ENCODE assay signal across 9 mouse cellular contexts in genomic region chr16:93766956-93767355, GRCm38 (mm10). TPM values are rescaled to one million over a fixed set of nuclear protein-coding genes. Genes with fewer than 3 reads are reported as not detected.
DNase-seq lines count a peak whose midpoint lies in the region; ATAC-seq and TF ChIP-seq lines count a peak whose summit lies in the region.
"Had no signal": no experiment of that assay in that cellular context is flagged by ENCODE, and none has a peak within 500 bp of the region (broad histone marks: within the 10 kb centered on the region; RNA-seq: fewer than 3 reads in every experiment).

No protein-coding gene starts in this region.

- H3K27me3 ChIP-seq in neural tube, embryonic 15.5 days (replicated peaks), result no peaks in the 10 kb centered on the region
- H3K27me3 ChIP-seq in hindbrain, postnatal 0 days (ENCODE audit: insufficient read depth, low read length), result no peaks in the 10 kb centered on the region
- H3K27me3 ChIP-seq in liver, embryonic 15.5 days, result no peaks in the 10 kb centered on the region

- 59% methylated on average over 4 of the region's 4 CpGs for WGBS in neural tube, embryonic 15.5 days
- 58% methylated on average over 4 of the region's 4 CpGs for WGBS in hindbrain, postnatal 0 days
- WGBS in liver, embryonic 15.5 days (ENCODE audit: insufficient replicate concordance), result 47% methylated on average over 4 of the region's 4 CpGs

- DNase-seq in adrenal gland, adult (ENCODE audit: inconsistent age in 2 of 2, low spot score in 1 of 2), result peak; percentile 49 to 79
- DNase-seq in adrenal gland, postnatal 4 days (ENCODE audit: low spot score in 2 of 2), result no peak
- peak; percentile 28 for DNase-seq in neural tube, embryonic 10.5 days (ENCODE audit: extremely low spot score, low spot score)
- peak; percentile 73 for DNase-seq in cerebellum, adult 9-11 months
- DNase-seq in hindbrain, postnatal 0 days (ENCODE audit: low spot score), result peak; percentile 72
- peak; percentile 29 for DNase-seq in right cerebral cortex, postnatal 4 days

- TF ChIP-seq CTCF in hindbrain, postnatal 0 days (IDR thresholded peaks at IDR 0.05; ENCODE audit: low read depth), result peak; percentile 77

- H3K4me2 ChIP-seq in neural tube, embryonic 15.5 days, result no peak overlapping the region
- no peak overlapping the region for H3K4me2 ChIP-seq in hindbrain, postnatal 0 days (ENCODE audit: low read depth, low read length)
- no peak overlapping the region for H3K4me2 ChIP-seq in liver, embryonic 15.5 days

- H3K4me3 ChIP-seq in neural tube, embryonic 15.5 days (replicated peaks), result no peak overlapping the region
- H3K4me3 ChIP-seq in hindbrain, postnatal 0 days (ENCODE audit: low read length), result no peak overlapping the region
- no peak overlapping the region for H3K4me3 ChIP-seq in liver, embryonic 15.5 days (replicated peaks)

- H3K4me1 ChIP-seq in neural tube, embryonic 15.5 days, result no peaks in the 10 kb centered on the region
- no peaks in the 10 kb centered on the region for H3K4me1 ChIP-seq in hindbrain, postnatal 0 days (ENCODE audit: insufficient read depth, low read length)
- peaks cover 10% of the 10 kb centered on the region for H3K4me1 ChIP-seq in liver, embryonic 15.5 days (replicated peaks)

- peaks cover 93% of the 10 kb centered on the region for H3K36me3 ChIP-seq in neural tube, embryonic 15.5 days
- peaks cover 68% of the 10 kb centered on the region for H3K36me3 ChIP-seq in hindbrain, postnatal 0 days (ENCODE audit: insufficient read depth, low read length)
- peaks cover 87% of the 10 kb centered on the region for H3K36me3 ChIP-seq in liver, embryonic 15.5 days (replicated peaks)

- H3K9ac ChIP-seq in neural tube, embryonic 15.5 days (replicated peaks), result no peak overlapping the region
- no peak overlapping the region for H3K9ac ChIP-seq in hindbrain, postnatal 0 days (replicated peaks; ENCODE audit: low read length)
- H3K9ac ChIP-seq in liver, embryonic 15.5 days, result no peak overlapping the region

- H3K9me3 ChIP-seq in neural tube, embryonic 15.5 days (replicated peaks), result no peaks in the 10 kb centered on the region
- H3K9me3 ChIP-seq in hindbrain, postnatal 0 days (ENCODE audit: low read length), result no peaks in the 10 kb centered on the region
- no peaks in the 10 kb centered on the region for H3K9me3 ChIP-seq in liver, embryonic 15.5 days (replicated peaks)
- H3K9me3 ChIP-seq: megakaryocyte, embryonic 14.5 days had no signal

- H3K27ac ChIP-seq in neural tube, embryonic 15.5 days (replicated peaks), result no peak overlapping the region
- H3K27ac ChIP-seq in hindbrain, postnatal 0 days, result no peak overlapping the region
- H3K27ac ChIP-seq in liver, embryonic 15.5 days (replicated peaks), result no peak overlapping the region

- ATAC-seq in neural tube, embryonic 15.5 days (ENCODE audit: low FRiP score), result no peak
- ATAC-seq in hindbrain, postnatal 0 days, result peak; percentile 64
- 0 out of 2 replicates have a peak, but pooled peaks have one; percentile 35 for ATAC-seq in liver, embryonic 15.5 days (ENCODE audit: insufficient read depth)

RNA-seq across cellular contexts. Expression of gene Dop1b, which starts 55.3 kb away (rescaled TPM):
- total RNA-seq in adrenal gland, postnatal 4 days (2021), result 10 to 100 TPM; 27.6 to 34.0 TPM
- 33.4 and 38.3 TPM in 2 replicates for polyA plus RNA-seq in neural tube, embryonic 15.5 days (2015; fragmentation: Nextera tagmentation; extraction: Ambion mirVana)
- 60.9 and 74.8 TPM in 2 replicates for total RNA-seq in hindbrain, postnatal 0 days (2014; rRNA removed)
- 25.4 and 26.8 TPM in 2 replicates for polyA plus RNA-seq in hindbrain, postnatal 0 days (2015; fragmentation: Nextera tagmentation; extraction: Ambion mirVana)
- polyA plus RNA-seq in liver, embryonic 15.5 days (2015; fragmentation: Nextera tagmentation; extraction: Ambion mirVana), result 12.2 and 15.8 TPM in 2 replicates

Comparison
In these comparisons a context has a peak if more than half of its experiments do, and no peak if none do; other contexts are left out.
1. DNase-seq: peak in adrenal gland, adult (2 of 2), neural tube, embryonic 10.5 days (single experiment), cerebellum, adult 9-11 months (single experiment), hindbrain, postnatal 0 days (single experiment) and right cerebral cortex, postnatal 4 days (single experiment); none in adrenal gland, postnatal 4 days (0 of 2).